Mouse (Mus musculus) MEL (cell line): ENCODE measurements around the gene Wdr77. TPM values are rescaled to one million over a fixed set of nuclear protein-coding genes. Genes with fewer than 3 reads are reported as not detected.

Source experiments
- DNase-seq: peaks from one replicate; pipeline ENCODE4 v3.0.0; 2011; ENCODE audit warnings: low read depth, low spot score
- H3K27ac ChIP-seq: 2 replicates; pipeline ENCODE4 v1.5.1; 2012; ENCODE audit warnings: low read depth, mild to moderate bottlenecking, control low read depth, low read length, moderate library complexity; ENCODE audit not compliant: control insufficient read depth
- H3K27me3 ChIP-seq, 2 experiments: fragments of 150-350 bp in 1 of 2; sonication (generic) in 1 of 2; 2 replicates each; pipeline ENCODE4 v1.6.1; 2012; ENCODE audit warnings: low read length in 2 of 2, mild to moderate bottlenecking in 2 of 2, improper control_type of control experiment in 1 of 2, moderate library complexity in 1 of 2; ENCODE audit not compliant: insufficient read depth in 2 of 2, control insufficient read depth in 1 of 2
- H3K36me3 ChIP-seq, 2 experiments: 2 replicates each; pipeline ENCODE4 v1.6.1; 2012 to 2014; ENCODE audit warnings: low read length in 2 of 2, improper control_type of control experiment in 1 of 2, inconsistent platforms in 1 of 2, mild to moderate bottlenecking in 1 of 2; ENCODE audit not compliant: insufficient read depth in 2 of 2, control insufficient read depth in 1 of 2
- H3K4me1 ChIP-seq, 2 experiments: fragments of 150-350 bp in 1 of 2; sonication (generic) in 1 of 2; 2 replicates each; pipeline ENCODE4 v1.6.1; 2012; ENCODE audit warnings: low read length in 2 of 2, improper control_type of control experiment in 1 of 2, mild to moderate bottlenecking in 1 of 2; ENCODE audit not compliant: insufficient read depth in 2 of 2, control insufficient read depth in 1 of 2
- H3K4me3 ChIP-seq, 2 experiments: fragments of 150-350 bp in 1 of 2; sonication (generic) in 1 of 2; 2 replicates each; pipeline ENCODE4 v1.5.1; 2012; ENCODE audit warnings: low read depth in 2 of 2, low read length in 2 of 2, mild to moderate bottlenecking in 2 of 2, moderate library complexity in 2 of 2, control low read depth in 1 of 2, improper control_type of control experiment in 1 of 2; ENCODE audit not compliant: control insufficient read depth in 1 of 2, insufficient read depth in 1 of 2
- H3K79me2 ChIP-seq: 2 replicates; pipeline ENCODE4 v1.6.1; 2012; ENCODE audit warnings: mild to moderate bottlenecking, low read length, moderate library complexity; ENCODE audit not compliant: control insufficient read depth, poor library complexity, insufficient read depth
- H3K9ac ChIP-seq: 2 replicates; pipeline ENCODE4 v1.6.1; 2012; ENCODE audit warnings: low read depth, mild to moderate bottlenecking, control low read depth, low read length, moderate library complexity; ENCODE audit not compliant: control insufficient read depth, poor library complexity, severe bottlenecking
- H3K9me3 ChIP-seq: fragments of 150-350 bp; sonication (generic); replicated peaks from 2 replicates; pipeline ENCODE4 v1.6.1; 2012; ENCODE audit warnings: mild to moderate bottlenecking, low read length, improper control_type of control experiment, moderate library complexity; ENCODE audit not compliant: insufficient read depth
- BHLHE40 ChIP-seq: IDR thresholded peaks from 2 replicates; pipeline ENCODE4 v1.6.1; 2012; ENCODE audit warnings: low read depth, mild to moderate bottlenecking, inconsistent platforms, low read length, improper control_type of control experiment, borderline replicate concordance
- CHD1 ChIP-seq: IDR thresholded peaks from 2 replicates; pipeline ENCODE4 v1.6.1; 2012; ENCODE audit warnings: low read depth, mild to moderate bottlenecking, inconsistent platforms, low read length, improper control_type of control experiment
- CHD2 ChIP-seq: IDR thresholded peaks from 2 replicates; pipeline ENCODE4 v1.6.1; 2011; ENCODE audit warnings: low read length, improper control_type of control experiment
- CTCF ChIP-seq, 3 experiments: IDR thresholded peaks in 2 of 3; conservative IDR thresholded peaks in 1 of 3; 2 replicates each; pipeline ENCODE4 v1.5.1; 2011 to 2012; ENCODE audit warnings: low read length in 3 of 3, low read depth in 2 of 3, mild to moderate bottlenecking in 2 of 3, improper control_type of control experiment in 1 of 3, inconsistent platforms in 1 of 3, mixed read lengths in 1 of 3, moderate library complexity in 1 of 3; ENCODE audit not compliant: control insufficient read depth in 1 of 3, insufficient read depth in 1 of 3, poor library complexity in 1 of 3, severe bottlenecking in 1 of 3
- EP300 ChIP-seq, 2 experiments: IDR thresholded peaks; 2 replicates each; pipeline ENCODE4 v1.6.1; 2011; ENCODE audit warnings: improper control_type of control experiment in 2 of 2, low read length in 2 of 2, low read depth in 1 of 2, mild to moderate bottlenecking in 1 of 2
- ETS1 ChIP-seq: IDR thresholded peaks from 2 replicates; pipeline ENCODE4 v1.6.1; 2012; ENCODE audit warnings: low read depth, mild to moderate bottlenecking, inconsistent platforms, low read length, improper control_type of control experiment, moderate library complexity
- GABPA ChIP-seq: IDR thresholded peaks from 2 replicates; pipeline ENCODE4 v1.6.1; 2012; ENCODE audit warnings: low read depth, mild to moderate bottlenecking, inconsistent platforms, low read length, improper control_type of control experiment, moderate library complexity
- JUND ChIP-seq: IDR thresholded peaks from 2 replicates; pipeline ENCODE4 v1.6.1; 2011; ENCODE audit warnings: low read depth, mild to moderate bottlenecking, improper control_type of control experiment, low read length
- KAT2A ChIP-seq: conservative IDR thresholded peaks from 2 replicates; pipeline ENCODE4 v1.6.1; 2012; ENCODE audit warnings: low read depth, low read length, improper control_type of control experiment, inconsistent platforms
- MAFK ChIP-seq: IDR thresholded peaks from 2 replicates; pipeline ENCODE4 v1.6.1; 2011; ENCODE audit warnings: low read depth, mild to moderate bottlenecking, low read length, improper control_type of control experiment, borderline replicate concordance
- MAX ChIP-seq: IDR thresholded peaks from 2 replicates; pipeline ENCODE4 v1.6.1; 2011; ENCODE audit warnings: low read length, improper control_type of control experiment
- MAZ ChIP-seq: IDR thresholded peaks from 2 replicates; pipeline ENCODE4 v1.6.1; 2012; ENCODE audit warnings: low read depth, mild to moderate bottlenecking, inconsistent platforms, low read length, improper control_type of control experiment
- MEF2A ChIP-seq: IDR thresholded peaks from 2 replicates; pipeline ENCODE4 v1.6.1; 2014; ENCODE audit warnings: low read depth, mild to moderate bottlenecking, inconsistent platforms, low read length, improper control_type of control experiment; ENCODE audit not compliant: poor library complexity, insufficient replicate concordance, severe bottlenecking; ENCODE audit errors: extremely low read depth
- MXI1 ChIP-seq: IDR thresholded peaks from 2 replicates; pipeline ENCODE4 v1.6.1; 2011; ENCODE audit warnings: mild to moderate bottlenecking, low read depth, low read length, improper control_type of control experiment
- NELFE ChIP-seq: IDR thresholded peaks from 2 replicates; pipeline ENCODE4 v1.6.1; 2011; ENCODE audit warnings: low read depth, low read length, improper control_type of control experiment
- NRF1 ChIP-seq: IDR thresholded peaks from 2 replicates; pipeline ENCODE4 v1.6.1; 2014; ENCODE audit warnings: low read depth, mild to moderate bottlenecking, inconsistent platforms, low read length, improper control_type of control experiment, moderate library complexity; ENCODE audit not compliant: poor library complexity, insufficient read depth, severe bottlenecking
- POLR2A ChIP-seq, 2 experiments: IDR thresholded peaks; 2 replicates each; pipeline ENCODE4 v1.6.1; 2011 to 2012; ENCODE audit warnings: low read length in 2 of 2, mild to moderate bottlenecking in 2 of 2, control low read depth in 1 of 2, improper control_type of control experiment in 1 of 2, low read depth in 1 of 2, moderate library complexity in 1 of 2; ENCODE audit not compliant: control insufficient read depth in 1 of 2, insufficient read depth in 1 of 2, poor library complexity in 1 of 2
- RAD21 ChIP-seq: IDR thresholded peaks from 2 replicates; pipeline ENCODE4 v1.6.1; 2011; ENCODE audit warnings: mild to moderate bottlenecking, low read depth, low read length, improper control_type of control experiment
- RCOR1 ChIP-seq: IDR thresholded peaks from 2 replicates; pipeline ENCODE4 v1.6.1; 2012; ENCODE audit warnings: low read depth, mild to moderate bottlenecking, inconsistent platforms, low read length, improper control_type of control experiment
- SMC3 ChIP-seq: IDR thresholded peaks from 2 replicates; pipeline ENCODE4 v1.6.1; 2011; ENCODE audit warnings: low read depth, low read length, improper control_type of control experiment
- TAL1 ChIP-seq: IDR thresholded peaks from 2 replicates; pipeline ENCODE4 v1.6.1; 2012; ENCODE audit warnings: mild to moderate bottlenecking, inconsistent platforms, low read length, moderate library complexity, mixed read lengths
- TBP ChIP-seq: IDR thresholded peaks from 2 replicates; pipeline ENCODE4 v1.8.0; 2011; ENCODE audit warnings: low read depth, low read length, improper control_type of control experiment
- USF1 ChIP-seq: IDR thresholded peaks from 2 replicates; pipeline ENCODE4 v1.6.1; 2014; ENCODE audit warnings: low read depth, mild to moderate bottlenecking, inconsistent platforms, low read length, improper control_type of control experiment, moderate library complexity
- USF2 ChIP-seq, 2 experiments: IDR thresholded peaks; 2 replicates each; pipeline ENCODE4 v1.6.1; 2011 to 2012; ENCODE audit warnings: improper control_type of control experiment in 2 of 2, low read length in 2 of 2, borderline replicate concordance in 1 of 2, inconsistent platforms in 1 of 2, low read depth in 1 of 2, mild to moderate bottlenecking in 1 of 2; ENCODE audit not compliant: insufficient read depth in 1 of 2
- ZC3H11A ChIP-seq: IDR thresholded peaks from 2 replicates; pipeline ENCODE4 v1.6.1; 2012; ENCODE audit warnings: low read depth, mild to moderate bottlenecking, inconsistent platforms, low read length, improper control_type of control experiment
- ZMIZ1 ChIP-seq: IDR thresholded peaks from 2 replicates; pipeline ENCODE4 v1.6.1; 2012; ENCODE audit warnings: low read depth, mild to moderate bottlenecking, inconsistent platforms, low read length, improper control_type of control experiment, moderate library complexity
- ZNF384 ChIP-seq: IDR thresholded peaks from 2 replicates; pipeline ENCODE4 v1.6.1; 2012; ENCODE audit warnings: low read depth, mild to moderate bottlenecking, inconsistent platforms, low read length, improper control_type of control experiment
- polyA plus RNA-seq, 2 experiments: library from polyadenylated mRNA; stranded (reverse) in 1 of 2; unstranded in 1 of 2; fragments of >175 nt in 1 of 2; fragments of >200 nt in 1 of 2; gene quantifications; 2 replicates each; pipeline versions ENCODE4 v1.2.1 to v1.2.4; 2012; ENCODE audit warnings: low replicate concordance in 2 of 2, low read depth in 1 of 2; ENCODE audit not compliant: insufficient read length in 2 of 2, insufficient read depth in 1 of 2, missing spikeins in 1 of 2
- total RNA-seq: library from RNA; depleted of rRNA; stranded (reverse); fragments of 300-350 nt; gene quantifications from 2 replicates; pipeline ENCODE4 v1.2.3, GENCODE M21; 2012

The Wdr77 gene
- total and polyA plus RNA-seq, 3 experiments: 116 to 204 TPM; not detected in 1

GRCm38 (mm10) chr3:105917656-105918354 is 41.4 kb upstream of the Wdr77 start (continued):
- TF ChIP-seq MAZ (no peak), EP300 (IDR thresholded peaks at IDR 0.05; ENCODE audit: low read depth in 1 of 2, low read length in 2 of 2) (peak; percentile 68 to 71), SMC3 (no peak), ZC3H11A (no peak), USF1 (peak; percentile 80), MEF2A (peak; percentile 91; the same call in 1 of the 2 replicates), JUND (no peak), RAD21 (no peak), CTCF (IDR thresholded peaks at IDR 0.05 in 2 of 3, conservative IDR thresholded peaks at IDR 0.05 in 1 of 3; ENCODE audit: control insufficient read depth in 1 of 3, insufficient read depth in 1 of 3, low read depth in 2 of 3, low read length in 3 of 3, poor library complexity in 1 of 3, severe bottlenecking in 1 of 3) (no peak), ZMIZ1 (no peak), RCOR1 (peak; percentile 55), KAT2A (no peak), CHD2 (no peak), NRF1 (no peak), NELFE (no peak), BHLHE40 (peak; percentile 69; the same call in 1 of the 2 replicates), TAL1 (no peak), MAFK (no peak), MXI1 (0 out of 2 replicates have a peak, but pooled peaks have one; percentile 35), USF2 (IDR thresholded peaks at IDR 0.05; ENCODE audit: borderline replicate concordance in 1 of 2, insufficient read depth in 1 of 2, low read depth in 1 of 2, low read length in 2 of 2) (no peak), CHD1 (no peak), ETS1 (peak; percentile 79), GABPA (no peak)
- TF ChIP-seq, all 39 proteins: peak for 10

- Histone ChIP-seq H3K36me3 (peaks cover 0 to 56% of the 10 kb centered on the region in 2 experiments; a peak in 2 of 4 replicates), H3K4me1 (peaks cover 32 to 59% of the 10 kb centered on the region in 2 experiments), H3K4me3 (no peak overlapping the region), H3K9me3 (no peaks in the 10 kb centered on the region), H3K79me2 (no peaks in the 10 kb centered on the region), H3K9ac (no peak overlapping the region), H3K27me3 (no peaks in the 10 kb centered on the region), H3K27ac (peak overlapping the region; percentile 43)
- TF ChIP-seq MAFK (no peak), RAD21 (no peak), POLR2A (IDR thresholded peaks at IDR 0.05; ENCODE audit: control insufficient read depth in 1 of 2, insufficient read depth in 1 of 2, low read depth in 1 of 2, low read length in 2 of 2, poor library complexity in 1 of 2) (no peak), USF1 (no peak), MAX (no peak), EP300 (IDR thresholded peaks at IDR 0.05; ENCODE audit: low read depth in 1 of 2, low read length in 2 of 2) (no peak), MEF2A (no peak), TBP (no peak), ZNF384 (no peak), KAT2A (no peak)
- DNase-seq: no peak
Observed at GRCm38 (mm10) chr3:105918355-105918745, 40.8 kb upstream of the Wdr77 start.
